Mouse (Mus musculus) forebrain, embryonic 11.5 days (tissue): ENCODE results near the gene Olfr628. TPM values are rescaled to one million over a fixed set of nuclear protein-coding genes. Genes with fewer than 3 reads are reported as not detected.
"Not testable (repeated sequence)": the region's sequence is repeated elsewhere in the genome, so short reads cannot be mapped to it uniquely, and the experiment has no call there.

Experiments
- ATAC-seq: fragments of 200-750 bp; cut with Nextera tagmentation; replicated peaks from 2 replicates; pipeline ENCODE4 v1.8.0; 2017; ENCODE audit warnings: moderate TSS enrichment; ENCODE audit not compliant: low FRiP score
- DNase-seq: peaks from one replicate; pipeline ENCODE4 v3.0.0-alpha.2; 2017; ENCODE audit warnings: low spot score
- H3K27ac ChIP-seq: fragments of 300-500 bp; sonication (generic); 2 replicates; pipeline ENCODE4 v1.5.1; 2014; ENCODE audit warnings: low read depth, low read length
- H3K27me3 ChIP-seq: fragments of 300-500 bp; sonication (generic); 2 replicates; pipeline ENCODE4 v1.6.1; 2014; ENCODE audit warnings: mild to moderate bottlenecking, low read length, mixed read lengths; ENCODE audit not compliant: control insufficient read depth, insufficient read depth
- H3K36me3 ChIP-seq: fragments of 300-500 bp; sonication (generic); 2 replicates; pipeline ENCODE4 v1.6.1; 2014; ENCODE audit warnings: mild to moderate bottlenecking, low read length, moderate library complexity, mixed read lengths; ENCODE audit not compliant: control insufficient read depth, insufficient read depth
- H3K4me1 ChIP-seq: fragments of 300-500 bp; sonication (generic); replicated peaks from 2 replicates; pipeline ENCODE4 v1.6.1; 2014; ENCODE audit warnings: low read length, mixed read lengths; ENCODE audit not compliant: control insufficient read depth, insufficient read depth
- H3K4me2 ChIP-seq: fragments of 300-500 bp; sonication (generic); 2 replicates; pipeline ENCODE4 v1.6.1; 2014; ENCODE audit warnings: low read depth, mild to moderate bottlenecking, low read length, moderate library complexity, mixed read lengths; ENCODE audit not compliant: severe bottlenecking
- H3K4me3 ChIP-seq: fragments of 300-500 bp; sonication (generic); 2 replicates; pipeline ENCODE4 v1.5.1; 2014; ENCODE audit warnings: low read depth, low read length
- H3K9ac ChIP-seq: fragments of 300-500 bp; sonication (generic); 2 replicates; pipeline ENCODE4 v1.6.1; 2014; ENCODE audit warnings: low read length
- H3K9me3 ChIP-seq: fragments of 300-500 bp; sonication (generic); 2 replicates; pipeline ENCODE4 v1.6.1; 2016; ENCODE audit warnings: low read length, mixed read lengths; ENCODE audit not compliant: control insufficient read depth
- WGBS: fragments of 180-500 bp; shearing (Covaris S2); extraction: QIAGEN DNeasy Blood & Tissue Kit; methylation state at CpG from one replicate; pipeline ENCODE4 v1.1.7; 2014; 5-methylcytosine and 5-hydroxymethylcytosine counted together
- polyA plus RNA-seq: library from polyadenylated mRNA; unstranded; fragments of >200 nt; fragmentation: Nextera tagmentation; extraction: Ambion mirVana; gene quantifications from 2 replicates; pipeline ENCODE4 v1.2.1, GENCODE M21; 2014

Olfr628 gene
- polyA plus RNA-seq, 1 experiment from 2014 or later, result not detected

DNA sequence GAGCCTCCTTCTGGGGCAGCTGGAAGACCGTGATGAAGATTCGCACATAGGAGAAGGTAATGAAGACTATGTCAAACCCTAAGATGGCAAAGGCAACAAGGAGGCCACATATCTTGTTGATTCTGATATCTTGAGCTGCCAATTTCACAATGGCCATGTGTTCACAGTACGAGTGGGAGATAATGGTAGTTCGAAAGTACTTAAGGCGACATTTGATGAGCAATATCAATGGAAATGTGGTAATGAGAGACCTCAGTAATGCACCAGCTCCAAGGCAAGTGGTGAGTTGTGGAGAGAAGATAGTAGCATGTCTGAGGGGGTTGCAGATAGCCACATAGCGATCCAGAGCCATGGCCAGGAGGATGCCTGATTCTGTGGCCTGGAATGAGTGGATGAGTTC lies 37.5 kb downstream of the Olfr628 start:
- H3K4me3 ChIP-seq, DNase-seq, H3K4me1 ChIP-seq, H3K4me2 ChIP-seq, H3K27ac ChIP-seq, H3K27me3 ChIP-seq, ATAC-seq, H3K9me3 ChIP-seq, H3K36me3 ChIP-seq, H3K9ac ChIP-seq: not testable (repeated sequence)
- 85% methylated on average over 6 of the region's 6 CpGs for WGBS

DNA sequence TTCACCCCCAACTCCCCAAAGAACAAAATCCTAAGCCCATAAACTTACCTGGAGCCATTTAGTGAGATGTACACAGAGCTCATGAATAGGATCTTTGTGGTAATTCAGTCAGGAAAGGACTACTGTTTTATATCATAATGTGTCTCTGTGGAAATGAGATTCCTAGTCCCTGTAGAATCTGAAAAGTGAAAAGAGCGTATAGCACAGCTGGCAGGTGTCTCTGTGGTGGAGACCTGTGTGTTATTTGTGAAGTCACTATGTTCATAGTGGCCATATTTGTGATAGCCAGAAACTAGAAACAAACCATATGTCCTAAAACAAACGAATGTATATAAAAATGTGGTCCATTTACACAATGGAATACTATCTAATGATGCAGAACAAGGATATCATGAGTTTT lies 41.3 kb downstream of the Olfr628 start, which contains the start of gene Olfr69:
Olfr69 (minus strand) TSS at position 101 of the 400 bp plus-strand sequence.
- H3K36me3 ChIP-seq, result no peaks in the 10 kb centered on the region
- no peak within 1 kb of the TSS for H3K4me2 ChIP-seq
- H3K27me3 ChIP-seq, result no peaks in the 10 kb centered on the region
- H3K9ac ChIP-seq, result no peak within 1 kb of the TSS
- ATAC-seq, result no peak
- 92% methylated on average over 2 of the region's 2 CpGs for WGBS
- no peak within 1 kb of the TSS for H3K27ac ChIP-seq
- no peaks in the 10 kb centered on the region for H3K4me1 ChIP-seq
- no peak within 1 kb of the TSS for H3K4me3 ChIP-seq
- H3K9me3 ChIP-seq, result no peaks in the 10 kb centered on the region
- DNase-seq, result no peak

DNA sequence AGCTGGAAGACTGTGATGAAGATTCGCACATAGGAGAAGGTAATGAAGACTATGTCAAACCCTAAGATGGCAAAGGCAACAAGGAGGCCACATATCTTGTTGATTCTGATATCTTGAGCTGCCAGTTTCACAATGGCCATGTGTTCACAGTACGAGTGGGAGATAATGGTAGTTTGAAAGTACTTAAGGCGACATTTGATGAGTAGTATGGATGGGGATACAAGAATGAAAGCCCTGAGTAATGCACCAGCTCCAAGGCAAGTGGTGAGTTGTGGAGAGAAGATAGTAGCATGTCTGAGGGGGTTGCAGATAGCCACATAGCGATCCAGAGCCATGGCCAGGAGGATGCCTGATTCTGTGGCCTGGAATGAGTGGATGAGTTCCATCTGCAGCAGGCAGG lies 47.5 kb downstream of the Olfr628 start:
- H3K9ac ChIP-seq, DNase-seq, H3K4me1 ChIP-seq, H3K36me3 ChIP-seq, H3K4me2 ChIP-seq, H3K4me3 ChIP-seq, ATAC-seq, H3K27me3 ChIP-seq, H3K9me3 ChIP-seq, H3K27ac ChIP-seq: not testable (repeated sequence)
- 84% methylated on average over 4 of the region's 4 CpGs for WGBS

DNA sequence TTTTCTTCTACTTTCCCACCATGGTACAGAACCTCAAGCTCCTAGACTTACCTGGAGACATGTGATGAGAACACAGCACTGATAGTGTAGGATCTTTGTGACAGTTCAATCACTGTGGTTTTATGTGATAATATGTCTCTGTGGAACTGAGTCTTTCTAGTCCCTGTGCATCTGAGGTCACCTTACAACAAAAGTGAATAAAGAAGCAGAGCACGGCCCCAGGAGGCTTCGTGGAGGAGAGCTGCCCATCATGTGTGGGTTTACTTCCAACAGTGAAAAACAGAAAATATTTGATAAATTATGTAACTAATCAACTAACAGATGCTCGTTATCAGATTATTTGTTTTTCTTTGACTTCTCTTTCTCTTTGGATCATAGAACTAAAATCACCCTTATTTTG lies 49.4 kb downstream of the Olfr628 start, which contains the start of gene Olfr68:
Olfr68 (minus strand) TSS at position 101 of the 400 bp plus-strand sequence.
- no peak within 1 kb of the TSS for H3K9ac ChIP-seq
- H3K36me3 ChIP-seq, result no peaks in the 10 kb centered on the region
- DNase-seq (no peak), ATAC-seq (no peak)
- no peak within 1 kb of the TSS for H3K4me3 ChIP-seq
- 80% methylated on average over 3 of the region's 3 CpGs for WGBS
- no peaks in the 10 kb centered on the region for H3K27me3 ChIP-seq
- H3K27ac ChIP-seq, result no peak within 1 kb of the TSS
- no peak within 1 kb of the TSS for H3K4me2 ChIP-seq
- no peaks in the 10 kb centered on the region for H3K4me1 ChIP-seq
- H3K9me3 ChIP-seq, result no peaks in the 10 kb centered on the region

Other genes starting within 250 kb of the Olfr628 start
- gene Olfr609, start 232.3 kb upstream of the Olfr628 start, polyA plus RNA-seq, result not detected in 2 replicates
- not detected in 2 replicates for gene Olfr610, start 218.3 kb upstream of the Olfr628 start, polyA plus RNA-seq
- not detected in 2 replicates for gene Olfr611, start 209.5 kb upstream of the Olfr628 start, polyA plus RNA-seq
- gene Olfr612, start 187.7 kb upstream of the Olfr628 start, polyA plus RNA-seq, result not detected in 2 replicates
- not detected in 2 replicates for gene Olfr613, start 182.3 kb upstream of the Olfr628 start, polyA plus RNA-seq
- not detected in 2 replicates for gene Olfr615, start 174.3 kb upstream of the Olfr628 start, polyA plus RNA-seq
- gene Olfr616, start 161.2 kb upstream of the Olfr628 start, polyA plus RNA-seq, result not detected in 2 replicates
- gene Olfr617, start 157.3 kb upstream of the Olfr628 start, polyA plus RNA-seq, result not detected in 2 replicates
- not detected in 2 replicates for gene Olfr618, start 140.3 kb upstream of the Olfr628 start, polyA plus RNA-seq
- not detected in 2 replicates for gene Olfr619, start 129.8 kb upstream of the Olfr628 start, polyA plus RNA-seq
- not detected in 2 replicates for gene Olfr620, start 117.8 kb upstream of the Olfr628 start, polyA plus RNA-seq
- not detected in 2 replicates for gene Olfr622, start 87.7 kb upstream of the Olfr628 start, polyA plus RNA-seq
- gene Olfr623, start 66.7 kb upstream of the Olfr628 start, polyA plus RNA-seq, result not detected in 2 replicates
- gene Olfr624, start 59.2 kb upstream of the Olfr628 start, polyA plus RNA-seq, result not detected in 2 replicates
- not detected in 2 replicates for gene Olfr625-ps1, start 47.7 kb upstream of the Olfr628 start, polyA plus RNA-seq
- gene Olfr243, start 15.7 kb upstream of the Olfr628 start, polyA plus RNA-seq, result not detected in 2 replicates
- gene Olfr629, start 14.6 kb downstream of the Olfr628 start, polyA plus RNA-seq, result not detected in 2 replicates
- gene Olfr630, start 27.0 kb downstream of the Olfr628 start, polyA plus RNA-seq, result not detected in 2 replicates
- gene Olfr69, start 41.2 kb downstream of the Olfr628 start, polyA plus RNA-seq, result not detected in 2 replicates
- gene Olfr68, start 49.3 kb downstream of the Olfr628 start, polyA plus RNA-seq, result not detected in 2 replicates
- not detected in 2 replicates for gene Olfr67, start 61.4 kb downstream of the Olfr628 start, polyA plus RNA-seq
- gene Hbb-bt, start 83.6 kb downstream of the Olfr628 start, polyA plus RNA-seq, result 770 and 789 TPM in 2 replicates
- 254 and 256 TPM in 2 replicates for gene Hbb-bs, start 97.7 kb downstream of the Olfr628 start, polyA plus RNA-seq
- not detected in 2 replicates for gene Hbb-bh2, start 110.1 kb downstream of the Olfr628 start, polyA plus RNA-seq
- gene Hbb-bh1, start 112.8 kb downstream of the Olfr628 start, polyA plus RNA-seq, result 2,356 and 2,804 TPM in 2 replicates
- gene Hbb-y, start 122.8 kb downstream of the Olfr628 start, polyA plus RNA-seq, result 10,747 and 11,615 TPM in 2 replicates
- not detected in 2 replicates for gene Olfr66, start 155.9 kb downstream of the Olfr628 start, polyA plus RNA-seq
- not detected in 2 replicates for gene Olfr64, start 164.1 kb downstream of the Olfr628 start, polyA plus RNA-seq
- not detected in 2 replicates for gene Olfr65, start 173.1 kb downstream of the Olfr628 start, polyA plus RNA-seq
- not detected in 2 replicates for gene Olfr631, start 198.5 kb downstream of the Olfr628 start, polyA plus RNA-seq
- 0.12 TPM in 1 of 2 replicates, not detected in the other for gene Olfr632, start 204.0 kb downstream of the Olfr628 start, polyA plus RNA-seq
- not detected in 2 replicates for gene Olfr633, start 214.1 kb downstream of the Olfr628 start, polyA plus RNA-seq
- 0.03 TPM in 1 of 2 replicates, not detected in the other for gene Olfr635, start 240.8 kb downstream of the Olfr628 start, polyA plus RNA-seq